Mouse (Mus musculus) bone marrow macrophage, adult 2 months (primary cell): ENCODE results near the gene BC025920.

Source experiments
- CTCF ChIP-seq: IDR thresholded peaks from 2 replicates; pipeline ENCODE4 v1.5.1; 2012; ENCODE audit warnings: low read depth, mild to moderate bottlenecking, low read length, moderate library complexity
- POLR2A ChIP-seq: IDR thresholded peaks from 2 replicates; pipeline ENCODE4 v1.6.1; 2012; ENCODE audit warnings: mild to moderate bottlenecking, low read depth, low read length, borderline replicate concordance

DNA sequence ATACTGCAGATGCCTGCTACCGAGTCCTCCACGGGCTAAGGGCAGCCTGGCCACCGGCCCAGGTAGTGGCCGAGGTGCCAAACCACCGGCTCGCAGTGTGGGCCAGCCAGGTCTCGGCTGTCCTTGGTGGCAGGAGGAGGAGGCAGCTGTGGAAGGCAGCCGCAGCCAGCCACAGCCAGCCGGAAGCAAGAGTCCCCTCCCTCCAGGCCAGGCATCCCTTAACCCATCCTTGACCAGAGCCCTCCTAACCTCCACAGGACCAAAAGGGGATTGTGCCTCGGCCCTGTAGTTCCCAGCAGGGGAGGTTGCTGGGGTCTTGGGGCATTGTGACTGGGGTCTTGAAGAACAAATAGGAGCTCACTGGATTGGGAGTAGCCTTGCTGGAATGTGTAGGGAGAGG lies 41.9 kb upstream of the BC025920 start:
- no peak for TF ChIP-seq CTCF
- no peak for TF ChIP-seq POLR2A
